Mouse (Mus musculus) layer of hippocampus, adult 18-20 months (tissue): ENCODE measurements at regions not wholly inside any gene's neighbourhood (a gene's known extent, or its start where the extent isn't known, plus 50 kb on each side); places are given as distances from the start of the nearest gene placed in this dataset.

Experiments
- DNase-seq, 2 experiments: peaks; one replicate each; pipeline ENCODE4 v3.0.0; 2022; ENCODE audit warnings: low spot score in 2 of 2

- no peak for DNase-seq
Measured at GRCm38 (mm10) chr13:114237391-114237790, 150.7 kb downstream of the Ndufs4 start.

GRCm38 (mm10) chr13:114235892-114236291 lies 152.2 kb downstream of the Ndufs4 start:
- DNase-seq = no peak

GRCm38 (mm10) chr13:114232203-114232602 lies 155.9 kb downstream of the Ndufs4 start:
- no peak for DNase-seq

GRCm38 (mm10) chr13:114230557-114230956 lies 157.5 kb downstream of the Ndufs4 start:
- no peak for DNase-seq

- no peak for DNase-seq
Measured at GRCm38 (mm10) chr13:114227046-114227445, 161.0 kb downstream of the Ndufs4 start.

GRCm38 (mm10) chr13:114226291-114226925 lies 161.7 kb downstream of the Ndufs4 start:
- DNase-seq = no peak

GRCm38 (mm10) chr13:114219870-114220492 lies 168.1 kb downstream of the Ndufs4 start:
- peak; percentile 51 to 77 for DNase-seq

- no peak for DNase-seq
Measured at GRCm38 (mm10) chr13:114215044-114215443, 173.0 kb downstream of the Ndufs4 start.
